Mouse (Mus musculus) gastrocnemius, postnatal 36 days (tissue): ENCODE data around the gene Ifnl3. TPM values are rescaled to one million over a fixed set of nuclear protein-coding genes. Genes with fewer than 3 reads are reported as not detected.
A peak's percentile ranks its signal among the peaks of the same experiment; 100 is the strongest.
"Not testable (repeated sequence)": the region's sequence is repeated elsewhere in the genome, so short reads cannot be mapped to it uniquely, and the experiment has no call there.

ENCODE experiments used
- DNase-seq, 2 experiments: peaks; one replicate each; pipeline ENCODE4 v3.0.0; 2022
- intact Hi-C: fragments of 180-260 bp; cut with DNase I; formaldehyde crosslinking; loops from one replicate; pipeline ENCODE4 v1.15.1; 2025
- long read RNA-seq, 2 experiments: library from polyadenylated mRNA; stranded (forward); transcript quantifications; one replicate each; pipeline ENCODE4 v2.0.0; 2021
- total RNA-seq, 2 experiments: library from RNA; stranded (reverse); gene quantifications; 2 replicates each; pipeline ENCODE4 v1.2.3; 2021

Ifnl3 gene
- not detected for total RNA-seq
- long read RNA-seq, experiment 1: 0 reads
- long read RNA-seq, experiment 2: 0 reads

DNA sequence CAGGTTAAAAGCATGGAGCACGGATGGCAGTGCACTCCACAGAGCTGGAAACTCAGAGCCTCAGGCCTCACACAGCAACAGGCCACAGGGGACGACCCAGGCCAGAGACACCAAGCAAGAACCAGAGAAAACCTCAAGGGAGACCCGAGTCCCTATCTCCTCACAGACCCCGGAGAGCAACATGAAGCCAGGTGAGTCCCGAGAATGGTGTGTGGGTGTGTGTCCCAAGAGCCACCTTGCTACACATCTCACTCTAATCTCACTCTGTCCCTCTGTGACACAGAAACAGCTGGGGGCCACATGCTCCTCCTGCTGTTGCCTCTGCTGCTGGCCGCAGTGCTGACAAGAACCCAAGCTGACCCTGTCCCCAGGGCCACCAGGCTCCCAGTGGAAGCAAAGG lies at the start of gene Ifnl3:
Gene Ifnl3 (plus strand): TSS at position 301 of the 400 bp plus-strand sequence.
- intact Hi-C loops, DNase-seq: not testable (repeated sequence)

DNA sequence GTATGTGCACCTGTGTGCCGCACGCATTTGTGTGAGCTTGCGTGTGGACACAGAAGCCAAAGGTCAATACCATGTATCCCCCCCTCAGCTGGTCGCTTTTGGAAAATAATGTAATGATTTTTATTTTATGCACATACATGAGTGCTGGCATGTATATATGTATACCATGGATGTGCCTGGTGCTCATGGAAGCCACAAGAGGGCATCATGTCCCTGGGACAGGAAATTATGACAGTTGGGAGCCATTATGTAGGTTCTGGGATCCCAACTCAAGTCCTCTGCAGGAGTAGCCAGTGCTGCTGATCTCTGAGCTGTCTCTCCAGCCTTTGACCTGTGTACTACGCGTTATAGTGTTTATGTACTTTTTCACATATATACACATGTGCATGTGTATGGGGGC lies 46.4 kb upstream of the Ifnl3 start:
- DNase-seq: no peak
- intact Hi-C loops: no loop called here

DNA sequence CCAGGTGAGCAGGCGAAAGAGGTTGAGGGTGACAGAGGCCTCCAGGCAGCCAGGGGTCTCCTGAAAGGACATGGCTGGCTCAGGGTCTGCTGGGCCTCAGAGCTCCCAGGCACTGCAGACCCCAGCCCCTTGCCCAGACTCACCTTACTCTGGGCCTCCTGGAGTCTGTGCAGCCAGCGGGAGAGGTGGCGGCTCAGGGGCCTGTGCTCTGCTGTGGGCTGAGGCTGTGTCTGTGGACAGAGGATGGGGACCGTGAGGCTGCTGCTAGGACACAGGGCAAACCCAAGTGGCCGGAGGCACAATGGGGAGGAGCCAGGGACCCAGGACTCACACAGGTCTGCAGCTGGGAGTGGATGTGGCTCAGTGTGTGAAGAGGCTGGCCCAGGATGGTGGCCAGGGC lies 45.3 kb upstream of the Ifnl3 start:
- intact Hi-C loops: no loop called here
- DNase-seq: no peak

DNA sequence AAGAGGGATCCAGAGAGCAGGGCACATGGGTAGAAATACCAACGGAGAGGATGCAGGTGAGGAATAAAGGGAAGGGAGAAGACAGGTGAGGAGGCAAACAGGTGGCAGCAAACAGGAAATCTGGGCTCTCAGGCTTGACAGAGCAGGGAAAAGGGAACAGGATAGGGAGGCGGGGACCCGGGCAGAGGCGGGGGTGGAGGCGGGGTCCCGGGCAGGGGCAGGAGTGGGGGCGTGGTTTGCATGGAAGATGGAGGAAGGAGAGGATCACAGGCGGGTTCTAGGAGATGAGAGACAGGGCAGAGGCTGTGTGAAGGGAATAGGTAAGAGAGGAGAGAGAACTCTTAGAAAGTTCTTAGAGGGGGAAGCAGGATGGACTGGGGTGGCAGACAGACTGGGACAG lies 43.8 kb upstream of the Ifnl3 start:
- DNase-seq: no peak
- intact Hi-C loops: no loop called here

DNA sequence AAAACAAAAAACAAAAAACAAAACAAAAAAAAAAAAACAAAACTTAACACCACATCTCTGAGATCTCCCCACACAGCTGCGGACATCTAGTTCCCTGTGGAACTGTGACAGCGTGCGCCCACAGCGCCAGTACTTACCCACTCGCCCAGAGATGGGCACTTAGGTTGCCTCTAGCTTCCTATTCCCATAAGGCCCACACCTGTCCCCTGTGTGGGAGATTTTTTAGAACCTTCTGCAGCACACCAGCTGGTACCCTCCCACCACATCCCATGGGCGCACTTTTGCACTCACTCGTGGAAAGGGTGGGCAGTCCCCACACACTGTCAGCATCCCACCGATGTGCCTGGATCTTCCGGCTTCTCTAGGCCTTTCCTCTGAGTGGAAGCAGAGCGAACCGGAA lies 39.8 kb upstream of the Ifnl3 start:
- intact Hi-C loops: no loop called here
- no peak for DNase-seq

DNA sequence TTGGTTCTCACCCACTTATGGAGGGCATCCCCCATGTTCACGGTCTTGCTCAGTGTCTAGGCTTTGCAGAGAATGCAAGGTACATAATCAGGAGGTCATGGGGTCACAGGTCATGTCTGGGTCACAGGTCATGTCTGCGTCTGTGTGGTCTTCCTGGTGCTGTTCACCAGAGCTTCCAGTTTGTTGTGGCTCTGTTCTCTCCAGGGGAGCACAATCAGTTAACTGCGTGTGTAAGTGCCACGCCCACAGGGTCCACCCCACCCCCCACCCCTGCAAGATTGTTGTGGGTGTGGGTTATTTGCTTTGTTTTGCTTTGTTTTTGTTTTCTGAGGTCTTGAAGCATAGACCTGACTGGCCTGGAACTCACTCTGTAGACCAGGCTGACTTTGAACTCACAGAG lies 38.4 kb upstream of the Ifnl3 start:
- intact Hi-C loops: no loop called here

DNA sequence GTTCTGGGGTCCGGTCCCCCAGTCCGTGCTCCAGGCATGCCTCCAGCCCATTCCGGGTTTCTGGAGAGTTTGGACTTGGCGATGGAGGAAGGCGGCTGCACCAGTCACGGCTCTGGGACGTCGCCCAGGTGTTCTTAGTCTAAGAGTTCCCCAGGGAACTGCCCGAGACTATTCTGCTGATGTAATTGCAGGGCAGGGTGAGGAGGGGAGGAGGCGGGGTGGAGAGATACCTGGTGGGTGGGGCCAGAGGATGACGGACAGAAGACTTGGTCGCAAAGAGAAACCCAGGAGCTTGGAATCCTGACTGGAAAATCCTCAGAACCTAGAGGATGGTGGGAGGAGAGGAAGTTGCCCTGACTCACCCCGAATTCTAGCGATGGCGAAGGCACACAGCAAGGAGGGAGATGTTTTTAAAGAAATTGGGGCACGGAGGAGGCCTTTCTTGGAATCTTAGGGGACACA lies 34.6 kb upstream of the Ifnl3 start:
- intact Hi-C loops: no loop called here
- DNase-seq: no peak

More for the DNA sequence above, 38.4 kb upstream of the Ifnl3 start:
- no peak for DNase-seq

DNA sequence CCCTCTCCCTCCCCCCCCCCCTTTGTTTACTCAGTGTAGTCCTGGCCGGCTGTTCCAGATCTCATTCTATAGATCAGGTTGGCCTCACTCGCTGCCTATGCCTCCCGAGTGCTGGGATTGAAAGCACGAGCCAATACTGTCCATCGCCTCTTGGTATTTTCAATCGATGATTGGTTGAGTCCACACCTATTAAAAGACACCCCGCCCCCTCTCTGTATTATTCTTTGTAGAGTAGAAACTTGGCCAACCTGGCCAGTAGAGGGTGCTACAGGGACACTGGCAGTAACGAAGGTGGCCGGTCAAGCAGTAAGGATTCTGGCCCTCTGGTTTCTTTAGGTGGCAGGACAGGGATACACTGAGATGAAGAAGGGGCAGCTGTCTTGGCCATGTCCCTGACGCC lies 32.2 kb upstream of the Ifnl3 start:
- intact Hi-C loops: loop anchor here (5.0 kb wide), 1 partner anchor 112 kb away; no protein-coding TSS in a partner anchor
- no peak for DNase-seq

DNA sequence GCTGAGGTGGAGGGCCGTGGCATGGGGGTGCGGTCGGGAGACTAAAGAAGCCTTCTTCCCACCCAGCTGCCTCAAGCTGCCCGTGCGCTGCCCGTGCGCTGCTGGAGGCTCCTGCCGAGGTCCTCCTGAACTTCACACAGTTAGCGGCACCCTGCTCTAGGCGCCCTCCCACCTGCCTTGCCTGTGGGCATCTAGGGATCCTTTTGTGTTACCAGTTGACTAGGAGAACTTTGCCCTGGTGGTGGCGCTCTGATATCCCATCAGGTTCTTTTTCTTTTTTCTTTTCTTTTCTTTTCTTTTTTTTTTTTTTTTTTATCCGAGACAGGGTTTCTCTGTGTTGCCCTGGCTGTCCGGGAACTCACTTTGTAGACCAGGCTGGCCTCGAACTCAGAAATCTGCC lies 31.7 kb upstream of the Ifnl3 start:
- intact Hi-C loops: loop anchor here (5.0 kb wide), 1 partner anchor 111 kb away; no protein-coding TSS in a partner anchor
- no peak for DNase-seq

DNA sequence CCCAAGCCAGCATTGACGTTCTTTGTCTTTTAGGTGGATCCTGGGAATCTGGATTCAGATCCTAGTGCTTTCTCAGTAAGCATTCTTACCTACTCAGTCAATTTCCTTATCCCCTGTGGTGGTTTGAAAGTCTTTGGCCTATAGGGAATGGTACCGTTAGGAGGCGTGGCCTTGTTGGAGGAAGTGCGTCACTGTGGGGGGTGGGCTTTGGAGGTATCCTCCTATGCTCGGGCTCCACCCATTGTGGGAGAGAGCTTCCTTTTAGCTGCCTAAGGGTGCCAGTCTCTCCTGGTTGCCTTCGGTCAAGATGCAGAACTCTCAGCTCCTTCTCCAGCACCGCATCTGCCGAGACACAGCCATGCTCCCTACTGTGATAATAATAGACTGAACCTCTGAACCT lies 30.3 kb upstream of the Ifnl3 start:
- no peak for DNase-seq
- intact Hi-C loops: loop anchor here (5.0 kb wide), 1 partner anchor 110 kb away; no protein-coding TSS in a partner anchor

DNA sequence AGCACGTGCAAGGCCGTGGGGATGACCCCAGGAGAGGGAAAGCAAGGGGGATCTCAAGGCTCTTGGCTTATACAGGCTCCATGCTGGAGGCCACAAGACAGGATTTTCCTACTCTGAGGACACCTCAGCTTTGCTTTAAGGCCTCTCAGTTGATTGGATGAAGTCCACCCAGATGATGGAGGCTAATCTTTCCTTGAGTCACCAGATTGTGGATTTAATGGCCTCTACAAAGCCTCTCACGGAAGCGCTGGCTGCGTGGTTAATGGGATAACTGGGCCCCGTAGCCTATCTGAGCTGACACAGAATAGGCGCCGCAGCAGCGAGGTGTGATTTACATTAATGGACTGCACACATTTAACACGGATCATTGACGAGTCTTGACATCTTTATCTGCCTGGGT lies 27.2 kb upstream of the Ifnl3 start:
- intact Hi-C loops: no loop called here
- no peak for DNase-seq

DNA sequence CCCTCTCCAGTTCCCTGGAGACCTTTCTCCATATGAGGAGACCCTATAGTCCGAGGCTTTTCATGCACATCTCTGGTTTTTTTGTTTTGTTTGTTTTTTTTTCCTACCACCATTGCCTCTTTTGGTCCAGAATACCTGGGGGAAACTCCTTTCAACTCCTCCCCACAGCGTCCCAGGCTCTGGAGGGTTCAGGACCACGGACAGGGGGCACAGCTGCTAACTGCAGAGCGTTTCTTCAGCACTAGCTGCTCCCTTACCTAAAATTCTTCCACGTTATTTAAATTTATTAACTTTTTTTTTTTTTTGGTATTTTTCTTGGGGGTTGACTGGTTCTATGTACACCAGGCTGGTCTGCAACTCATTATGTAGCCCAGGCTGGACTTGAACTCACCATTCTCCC lies 17.1 kb upstream of the Ifnl3 start:
- intact Hi-C loops: no loop called here
- no peak for DNase-seq

DNA sequence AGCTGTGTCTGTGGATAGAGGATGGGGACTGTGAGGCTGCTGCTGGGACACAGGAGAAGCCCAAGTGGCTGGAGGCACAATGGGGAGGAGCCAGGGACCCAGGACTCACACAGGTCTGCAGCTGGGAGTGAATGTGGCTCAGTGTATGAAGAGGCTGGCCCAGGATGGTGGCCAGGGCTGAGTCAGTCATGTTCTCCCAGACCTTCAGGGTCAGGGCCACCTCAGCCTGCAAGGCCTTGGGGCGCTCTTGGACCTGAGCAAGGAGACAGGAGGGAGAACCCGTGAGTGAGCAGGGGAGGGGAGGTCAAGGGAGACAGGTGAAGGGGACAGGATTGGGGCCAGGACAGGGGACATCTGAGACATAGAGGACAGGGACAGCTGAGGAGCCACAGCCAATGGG lies 13.5 kb upstream of the Ifnl3 start:
- intact Hi-C loops, DNase-seq: not testable (repeated sequence)

DNA sequence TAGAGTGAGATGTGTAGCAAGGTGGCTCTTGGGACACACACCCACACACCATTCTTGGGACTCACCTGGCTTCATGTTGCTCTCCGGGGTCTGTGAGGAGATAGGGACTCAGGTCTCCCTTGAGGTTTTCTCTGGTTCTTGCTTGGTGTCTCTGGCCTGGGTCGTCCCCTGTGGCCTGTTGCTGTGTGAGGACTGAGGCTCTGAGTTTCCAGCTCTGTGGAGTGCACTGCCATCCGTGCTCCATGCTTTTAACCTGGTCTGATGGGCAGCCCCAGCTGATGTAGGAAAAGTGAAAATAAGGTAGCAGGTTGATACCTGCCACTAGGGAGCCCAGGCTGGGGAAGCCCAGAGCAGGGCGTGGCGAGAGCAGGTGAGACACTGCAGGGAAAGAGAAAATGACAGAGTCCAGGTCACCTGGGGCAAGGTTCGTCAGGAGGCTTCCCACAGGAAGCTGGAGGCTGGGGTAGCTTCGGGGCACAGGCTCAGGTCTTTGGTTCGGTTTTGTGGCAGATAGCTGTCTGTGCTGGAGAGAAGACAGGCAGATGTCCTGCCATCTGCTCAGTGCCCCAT lies 12.1 kb upstream of the Ifnl3 start, which contains the start of gene Ifnl2:
Gene Ifnl2 (minus strand): TSS at position 51 of the 570 bp plus-strand sequence.
- intact Hi-C loops, DNase-seq: not testable (repeated sequence)

DNA sequence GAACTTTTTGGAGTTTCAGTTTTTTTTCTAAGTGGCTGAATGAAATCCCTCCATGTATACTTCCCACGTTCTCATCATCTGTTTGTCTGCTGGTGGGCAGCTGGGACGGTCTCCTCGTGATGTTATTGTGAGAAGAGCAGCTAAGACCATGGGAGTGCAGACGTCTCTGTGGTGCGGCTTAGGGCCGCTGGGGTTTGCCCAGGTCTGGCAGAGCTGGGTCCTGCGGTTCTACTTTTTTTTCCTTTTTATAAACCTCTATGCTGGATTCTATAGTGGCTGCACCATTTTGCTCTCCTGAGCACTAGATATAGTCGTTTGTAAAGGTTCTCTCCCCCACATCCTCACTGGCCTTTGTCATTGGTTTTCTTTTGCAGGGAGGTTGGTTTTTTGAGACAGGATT lies 11.2 kb upstream of the Ifnl3 start:
- intact Hi-C loops: no loop called here
- no peak for DNase-seq

DNA sequence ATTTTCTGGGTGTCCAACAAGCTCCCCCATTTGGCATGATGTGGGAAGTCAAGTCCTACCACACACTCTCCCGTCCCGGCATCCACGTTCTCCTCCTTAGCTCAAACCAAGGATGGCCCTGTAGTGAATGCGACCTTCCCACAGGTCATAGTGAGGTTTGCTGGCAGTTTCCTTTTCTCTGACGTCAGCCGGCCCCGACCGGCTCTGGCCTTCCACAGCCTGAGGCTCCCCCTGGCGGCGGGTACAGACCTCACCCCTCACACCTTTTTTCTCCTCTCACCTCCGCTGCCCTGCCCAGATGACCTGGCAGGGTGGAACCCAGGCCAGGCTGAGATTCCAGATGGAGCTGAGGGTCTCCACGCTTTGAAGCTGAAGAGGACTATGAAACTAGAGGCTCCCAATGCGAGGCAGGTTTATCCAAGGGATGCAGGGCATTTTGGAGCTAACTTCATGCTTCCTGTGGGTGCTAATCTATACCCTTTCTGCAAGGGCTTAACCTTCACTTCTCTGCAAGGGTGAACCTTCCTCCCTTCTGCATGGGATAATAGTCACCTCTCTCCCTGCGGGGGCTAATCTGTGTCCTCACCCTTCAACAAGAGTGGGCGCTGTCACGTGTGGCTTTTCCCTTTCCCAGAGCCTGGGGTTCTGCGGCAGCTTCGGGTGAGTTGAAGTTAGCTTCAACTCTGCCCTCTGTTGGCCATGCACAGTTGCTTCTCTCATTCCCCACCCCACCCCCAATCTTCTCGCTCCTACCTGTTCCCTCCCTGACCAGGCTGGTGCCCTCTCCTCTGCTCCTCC lies 5.5 kb downstream of the Ifnl3 start:
- DNase-seq: peak; percentile 69 to 74
- intact Hi-C loops: loop anchor here (2.0 kb wide), 1 partner anchor 81 kb away; no protein-coding TSS in a partner anchor

DNA sequence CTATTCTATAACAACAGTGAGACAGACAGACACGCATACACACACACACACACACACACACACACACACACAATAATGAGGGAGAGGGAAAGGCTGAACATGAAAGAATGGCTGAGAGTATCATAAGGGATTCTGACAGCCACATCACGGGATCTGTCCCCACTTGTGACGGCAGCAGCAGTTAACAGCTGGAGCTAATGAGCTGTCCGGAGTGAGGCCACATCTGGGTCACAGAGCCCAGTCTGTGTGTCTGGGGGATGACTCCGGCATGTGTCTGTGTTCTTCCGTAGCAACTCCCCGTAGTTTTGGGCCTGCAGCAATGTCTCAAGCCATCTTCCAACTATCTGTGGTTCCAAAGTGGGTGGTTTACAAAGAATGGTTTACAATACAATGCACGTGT lies 9.4 kb downstream of the Ifnl3 start:
- DNase-seq: no peak
- intact Hi-C loops: no loop called here

DNA sequence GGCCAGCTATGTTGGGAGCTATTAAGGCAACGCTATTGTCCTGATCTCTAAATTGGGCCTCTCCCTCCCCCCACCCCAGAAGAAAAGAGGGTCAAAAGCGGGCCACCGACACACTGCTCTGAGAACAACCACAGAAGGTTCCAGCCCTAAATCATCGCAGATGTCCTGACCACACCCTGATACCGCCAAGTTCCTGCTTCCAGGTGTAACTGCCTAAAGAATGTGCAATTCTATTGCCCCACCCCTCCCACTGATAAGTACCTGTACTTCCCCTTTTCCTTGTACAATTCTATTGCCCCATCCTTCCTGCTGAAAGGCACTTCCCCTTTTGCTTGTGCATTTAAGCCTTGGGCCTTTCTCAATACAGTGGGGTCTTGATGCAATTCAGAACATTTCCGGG lies 16.2 kb downstream of the Ifnl3 start:
- DNase-seq, intact Hi-C loops: not testable (repeated sequence)

DNA sequence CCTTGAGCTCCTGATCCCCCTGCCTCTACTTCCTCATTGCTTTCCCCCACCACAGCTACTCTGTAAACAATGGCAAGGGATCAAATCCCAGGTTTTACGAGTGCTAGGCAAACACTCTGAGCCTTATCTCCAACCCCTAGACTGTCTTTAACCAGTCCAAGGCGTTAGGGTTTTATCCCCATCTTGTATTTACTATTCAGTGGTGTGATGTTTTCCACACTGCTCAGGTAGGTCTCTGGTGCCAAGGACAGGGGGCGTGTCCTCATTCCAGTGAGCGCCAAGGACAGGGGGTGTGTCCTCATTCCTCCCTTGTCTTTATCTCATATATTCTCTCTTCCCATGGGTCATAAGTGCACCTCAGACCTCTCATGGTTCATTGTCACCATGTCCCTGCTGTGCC lies 17.9 kb downstream of the Ifnl3 start, which contains the start of gene Sycn:
Gene Sycn (plus strand): TSS at position 360 of the 400 bp plus-strand sequence.
- intact Hi-C loops: no loop called here

DNA sequence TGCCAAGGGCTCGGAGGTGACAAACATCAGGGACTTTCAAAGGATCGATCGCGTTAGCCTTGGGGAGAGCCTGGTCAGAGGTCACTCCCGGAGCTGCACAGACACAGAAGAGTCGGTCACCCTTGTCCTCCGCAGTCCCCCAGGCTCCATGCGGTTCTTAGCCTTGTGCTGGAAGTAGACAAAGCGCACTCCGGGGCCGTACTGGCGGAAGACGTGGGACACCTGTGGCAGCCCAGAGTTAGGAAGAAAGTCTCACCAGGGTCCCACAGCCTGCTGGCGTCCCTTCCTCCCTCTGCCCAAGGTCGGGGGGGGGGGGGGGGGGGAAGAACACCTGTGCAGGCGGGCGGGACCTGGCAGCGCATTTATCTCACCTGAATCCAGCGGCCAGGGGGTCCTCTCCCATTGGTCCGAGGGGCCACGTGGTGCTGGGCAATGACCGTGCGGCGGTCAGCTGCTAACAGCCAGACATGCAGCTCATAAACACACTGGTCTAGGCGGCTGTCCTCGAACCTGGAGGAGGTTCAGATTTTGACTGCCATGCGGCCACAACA lies 21.5 kb downstream of the Ifnl3 start:
- DNase-seq: no peak
- intact Hi-C loops: no loop called here

More for the DNA sequence above, 17.9 kb downstream of the Ifnl3 start, which contains the start of gene Sycn:
- DNase-seq: no peak
